Mouse (Mus musculus): ENCODE measurements around the gene Xrcc5. TPM values are rescaled to one million over a fixed set of nuclear protein-coding genes. Genes with fewer than 3 reads are reported as not detected.

Gene Xrcc5
- polyA plus RNA-seq (2017; shearing (Covaris generic)): 10 to 100 TPM; 32.3 to 38.9 TPM

DNA sequence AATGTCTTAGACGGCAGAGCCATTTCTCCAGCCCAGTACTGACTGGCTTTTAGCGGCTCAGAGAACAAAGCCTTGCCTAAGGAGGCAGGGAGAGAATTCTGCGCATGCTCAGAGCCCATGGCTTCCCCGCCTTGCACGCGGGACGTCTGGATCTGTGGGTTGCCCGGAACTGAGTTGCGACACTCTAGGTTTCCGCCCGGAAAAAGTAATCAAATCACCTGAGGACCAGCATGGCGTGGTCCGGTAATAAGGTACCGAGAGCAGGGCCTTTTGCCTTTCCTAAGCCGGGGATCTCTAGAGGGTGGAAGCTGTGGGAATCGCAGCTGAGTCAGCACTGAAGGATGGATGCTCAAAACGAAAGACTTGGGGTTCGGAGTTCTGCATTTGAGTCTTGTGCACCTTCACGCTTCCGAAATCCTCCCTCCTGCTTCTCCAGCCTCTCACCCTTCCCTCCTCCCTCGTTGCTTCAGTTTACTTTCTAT is at the start of gene Xrcc5:
Gene Xrcc5, plus strand, starts transcription at position 105 of the 482 bp plus-strand sequence.

GRCm38 (mm10) chr1:72283992-72284485 is 23.2 kb upstream of the Xrcc5 start, which contains the start of the genes Pecr and Tmem169:
TSS of gene Pecr (minus strand) at chr1:72284314.
TSS of gene Tmem169 (plus strand) at chr1:72284369.

Other genes starting within 250 kb of the Xrcc5 start
- under 1 TPM; 0.48 to 0.57 TPM for gene Mreg, start 95.1 kb upstream of the Xrcc5 start, polyA plus RNA-seq (2017; shearing (Covaris generic))
- 1 to 10 TPM; 2.1 to 7.7 TPM for gene Pecr, start 23.1 kb upstream of the Xrcc5 start, polyA plus RNA-seq (2017; shearing (Covaris generic))
- not detected for gene Tmem169, start 23.1 kb upstream of the Xrcc5 start, polyA plus RNA-seq (2017; shearing (Covaris generic))
- not detected for gene March4, start 229.5 kb downstream of the Xrcc5 start, polyA plus RNA-seq (2017; shearing (Covaris generic))

Data from activated CD4-positive, CD25-positive, alpha-beta regulatory T cell (primary cell).